Mouse (Mus musculus) intestine, embryonic 15.5 days (tissue): Measurements from ENCODE around the gene Gm20388. TPM values are rescaled to one million over a fixed set of nuclear protein-coding genes. Genes with fewer than 3 reads are reported as not detected.

Experiments used
- ATAC-seq: fragments of 200-750 bp; cut with Nextera tagmentation; 2 replicates; pipeline ENCODE4 v1.8.0; 2017; ENCODE audit warnings: moderate TSS enrichment, moderate library complexity
- H3K27ac ChIP-seq: fragments of 300-500 bp; sonication (generic); 2 replicates; pipeline ENCODE4 v1.5.1; 2015; ENCODE audit warnings: mild to moderate bottlenecking, inconsistent platforms
- H3K27me3 ChIP-seq: fragments of 300-500 bp; sonication (generic); replicated peaks from 2 replicates; pipeline ENCODE4 v1.6.1; 2015; ENCODE audit warnings: inconsistent platforms
- H3K36me3 ChIP-seq: fragments of 300-500 bp; sonication (generic); 2 replicates; pipeline ENCODE4 v1.6.1; 2015; ENCODE audit warnings: inconsistent platforms
- H3K4me1 ChIP-seq: fragments of 300-500 bp; sonication (generic); replicated peaks from 2 replicates; pipeline ENCODE4 v1.6.1; 2015; ENCODE audit warnings: inconsistent platforms
- H3K4me2 ChIP-seq: fragments of 300-500 bp; sonication (generic); replicated peaks from 2 replicates; pipeline ENCODE4 v1.6.1; 2015; ENCODE audit warnings: mild to moderate bottlenecking, inconsistent platforms
- H3K4me3 ChIP-seq: fragments of 300-500 bp; sonication (generic); replicated peaks from 2 replicates; pipeline ENCODE4 v1.5.1; 2015; ENCODE audit warnings: inconsistent platforms
- H3K9ac ChIP-seq: fragments of 300-500 bp; sonication (generic); 2 replicates; pipeline ENCODE4 v1.6.1; 2015; ENCODE audit warnings: inconsistent platforms
- H3K9me3 ChIP-seq: fragments of 300-500 bp; sonication (generic); 2 replicates; pipeline ENCODE4 v1.6.1; 2016; ENCODE audit warnings: inconsistent platforms
- WGBS: fragments of 180-500 bp; shearing (Covaris S2); methylation state at CpG from one replicate; pipeline ENCODE4 v1.1.7; 2015; 5-methylcytosine and 5-hydroxymethylcytosine counted together
- polyA plus RNA-seq: library from polyadenylated mRNA; unstranded; fragments of >200 nt; fragmentation: Nextera tagmentation; extraction: Ambion mirVana; gene quantifications from 2 replicates; pipeline ENCODE4 v1.2.1, GENCODE M21; 2015

Gm20388 gene
- polyA plus RNA-seq, 1 experiment from 2014 or later, result not detected

GRCm38 (mm10) chr8:120243916-120244451, 333.3 kb downstream of the Gm20388 start:
- WGBS, result 81% methylated on average over 5 of the region's 5 CpGs
- H3K27ac ChIP-seq, result no peak overlapping the region
- ATAC-seq, result no peak

GRCm38 (mm10) chr8:120244553-120244952, 333.9 kb downstream of the Gm20388 start:
- Histone ChIP-seq H3K36me3 (no peaks in the 10 kb centered on the region), H3K27me3 (no peaks in the 10 kb centered on the region), H3K9ac (no peak overlapping the region), H3K9me3 (no peaks in the 10 kb centered on the region), H3K4me3 (no peak overlapping the region), H3K27ac (no peak overlapping the region), H3K4me2 (no peak overlapping the region), H3K4me1 (peaks cover 3% of the 10 kb centered on the region)
- ATAC-seq, result no peak
- 89% methylated on average over 10 of the region's 10 CpGs for WGBS

More at GRCm38 (mm10) chr8:120243916-120244451, 333.3 kb downstream of the Gm20388 start:
- no peak overlapping the region for H3K4me3 ChIP-seq
- H3K9ac ChIP-seq, result no peak overlapping the region
- no peaks in the 10 kb centered on the region for H3K4me1 ChIP-seq
- H3K9me3 ChIP-seq, result no peaks in the 10 kb centered on the region
- H3K27me3 ChIP-seq, result no peaks in the 10 kb centered on the region
- H3K36me3 ChIP-seq, result no peaks in the 10 kb centered on the region
- no peak overlapping the region for H3K4me2 ChIP-seq

GRCm38 (mm10) chr8:120247618-120248017, 337.0 kb downstream of the Gm20388 start:
- H3K9me3 ChIP-seq, result no peaks in the 10 kb centered on the region
- no peak overlapping the region for H3K9ac ChIP-seq
- no peak overlapping the region for H3K4me2 ChIP-seq
- ATAC-seq, result no peak
- H3K4me3 ChIP-seq, result no peak overlapping the region
- no peak overlapping the region for H3K27ac ChIP-seq
- H3K4me1 ChIP-seq, result peaks cover 27% of the 10 kb centered on the region
- 63% methylated on average over 5 of the region's 5 CpGs for WGBS
- H3K27me3 ChIP-seq, result no peaks in the 10 kb centered on the region
- no peaks in the 10 kb centered on the region for H3K36me3 ChIP-seq

DNA sequence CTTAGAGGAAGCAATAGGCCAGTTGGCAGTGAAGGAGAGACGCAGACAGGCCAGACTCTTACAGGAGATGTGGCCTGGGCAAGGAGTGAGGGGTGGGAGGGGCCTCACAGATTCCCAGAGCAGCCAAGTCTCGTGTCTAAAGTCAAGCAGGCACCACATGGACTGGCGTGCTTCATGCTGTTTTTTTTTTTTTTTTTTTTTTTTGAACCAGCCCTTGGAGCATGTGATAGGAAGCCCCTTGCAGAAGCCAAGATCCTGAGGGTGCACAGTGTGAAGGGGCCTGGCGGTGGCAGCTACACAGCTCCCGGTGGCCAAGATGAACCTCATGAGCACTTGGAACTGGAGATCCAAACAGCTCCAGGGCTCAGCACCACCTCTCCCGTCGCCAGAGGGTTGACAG, 337.4 kb downstream of the Gm20388 start:
- Histone ChIP-seq H3K27me3 (no peaks in the 10 kb centered on the region), H3K4me3 (no peak overlapping the region), H3K9me3 (no peaks in the 10 kb centered on the region), H3K4me2 (no peak overlapping the region), H3K9ac (no peak overlapping the region), H3K36me3 (no peaks in the 10 kb centered on the region), H3K27ac (no peak overlapping the region), H3K4me1 (peaks cover 27% of the 10 kb centered on the region)
- ATAC-seq, result no peak
- 80% methylated on average over 7 of the region's 7 CpGs for WGBS

GRCm38 (mm10) chr8:120248451-120248850, 337.8 kb downstream of the Gm20388 start:
- H3K27me3 ChIP-seq, result no peaks in the 10 kb centered on the region
- 86% methylated on average over 4 of the region's 4 CpGs for WGBS
- ATAC-seq, result no peak
- no peak overlapping the region for H3K4me3 ChIP-seq
- no peak overlapping the region for H3K9ac ChIP-seq
- no peak overlapping the region for H3K4me2 ChIP-seq
- no peaks in the 10 kb centered on the region for H3K9me3 ChIP-seq
- peaks cover 27% of the 10 kb centered on the region for H3K4me1 ChIP-seq
- H3K36me3 ChIP-seq, result no peaks in the 10 kb centered on the region
- H3K27ac ChIP-seq, result no peak overlapping the region

DNA sequence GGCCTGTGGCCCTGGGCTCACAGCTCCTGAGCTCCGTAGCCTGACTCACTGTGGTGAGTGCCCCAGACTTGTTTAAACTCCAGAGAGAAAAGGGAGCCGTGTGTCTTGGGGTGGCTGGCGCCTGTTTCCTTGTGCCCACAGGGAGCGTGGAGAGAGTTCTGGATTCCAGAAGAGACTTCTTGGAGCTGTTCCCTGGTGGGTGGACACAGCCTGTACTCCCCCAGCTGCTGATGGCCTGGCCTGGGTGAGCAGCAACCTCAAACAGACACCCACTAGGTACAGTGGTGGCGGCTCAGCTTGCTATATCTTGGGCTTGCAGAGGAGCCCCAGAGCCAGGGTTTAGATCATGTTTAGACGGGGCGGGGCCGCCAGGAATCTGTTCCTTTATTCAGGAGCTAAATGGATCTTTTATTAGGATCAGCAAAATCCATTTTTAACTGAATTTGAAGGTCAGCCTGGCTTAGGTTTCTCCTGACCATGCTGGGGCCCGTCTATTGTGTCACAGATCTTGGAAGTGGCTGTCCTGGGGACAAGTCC, 339.2 kb downstream of the Gm20388 start:
- 60% methylated on average over 9 of the region's 9 CpGs for WGBS
- Histone ChIP-seq H3K27ac (peak overlapping the region; percentile 60), H3K9me3 (no peaks in the 10 kb centered on the region), H3K9ac (0 out of 2 replicates have a peak overlapping the region, but pooled peaks have one; percentile 8), H3K4me3 (no peak overlapping the region), H3K4me1 (peaks cover 33% of the 10 kb centered on the region), H3K36me3 (no peaks in the 10 kb centered on the region), H3K27me3 (no peaks in the 10 kb centered on the region), H3K4me2 (no peak overlapping the region)
- ATAC-seq, result no peak

GRCm38 (mm10) chr8:120250750-120251410, 340.2 kb downstream of the Gm20388 start:
- H3K36me3 ChIP-seq, result no peaks in the 10 kb centered on the region
- peak overlapping the region; percentile 54; the same call in 1 of the 2 replicates for H3K27ac ChIP-seq
- 75% methylated on average over 16 of the region's 16 CpGs for WGBS
- no peak overlapping the region for H3K4me2 ChIP-seq
- no peaks in the 10 kb centered on the region for H3K27me3 ChIP-seq
- H3K4me3 ChIP-seq, result no peak overlapping the region
- ATAC-seq, result no peak
- peaks cover 41% of the 10 kb centered on the region for H3K4me1 ChIP-seq
- no peak overlapping the region for H3K9ac ChIP-seq
- no peaks in the 10 kb centered on the region for H3K9me3 ChIP-seq

GRCm38 (mm10) chr8:120251411-120252035, 340.9 kb downstream of the Gm20388 start:
- no peak for ATAC-seq
- Histone ChIP-seq H3K36me3 (no peaks in the 10 kb centered on the region), H3K9me3 (no peaks in the 10 kb centered on the region), H3K27me3 (no peaks in the 10 kb centered on the region), H3K4me3 (no peak overlapping the region), H3K4me2 (no peak overlapping the region), H3K9ac (no peak overlapping the region), H3K4me1 (peaks cover 47% of the 10 kb centered on the region), H3K27ac (peak overlapping the region; percentile 54)
- WGBS, result 50% methylated on average over 9 of the region's 9 CpGs

GRCm38 (mm10) chr8:120253626-120254025, 343.0 kb downstream of the Gm20388 start:
- Histone ChIP-seq H3K27me3 (no peaks in the 10 kb centered on the region), H3K4me1 (peaks cover 61% of the 10 kb centered on the region), H3K36me3 (no peaks in the 10 kb centered on the region), H3K4me2 (no peak overlapping the region), H3K4me3 (no peak overlapping the region), H3K9me3 (no peaks in the 10 kb centered on the region), H3K9ac (no peak overlapping the region), H3K27ac (no peak overlapping the region)
- 76% methylated on average over 8 of the region's 8 CpGs for WGBS
- no peak for ATAC-seq

DNA sequence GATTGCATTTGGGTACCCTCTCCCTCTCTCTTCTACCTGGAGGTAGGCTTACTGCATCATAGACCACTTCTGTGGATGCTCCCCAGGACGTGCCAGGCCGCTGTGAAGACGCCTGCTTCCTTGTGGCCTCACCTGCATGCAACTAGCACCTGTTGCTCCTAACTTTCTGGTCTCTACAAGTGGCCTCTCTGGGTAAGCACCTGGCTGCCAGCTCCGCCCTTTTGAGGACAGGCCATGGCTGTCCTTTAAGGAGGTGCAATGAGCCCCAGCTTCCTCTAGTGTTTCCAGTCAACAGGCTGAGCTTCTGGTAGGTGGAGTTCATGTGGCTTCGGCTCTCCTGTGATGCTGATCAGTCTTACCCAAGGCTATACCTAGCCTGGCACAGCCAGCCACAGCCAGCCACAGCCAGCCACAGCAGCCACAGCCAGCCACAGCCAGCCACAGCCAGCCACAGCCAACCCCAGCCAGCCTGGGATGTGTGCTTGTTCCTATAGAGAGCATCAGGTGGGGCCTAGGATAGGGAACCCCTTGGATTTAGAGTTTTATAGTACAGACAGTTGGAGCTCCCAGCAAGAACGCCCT, 344.9 kb downstream of the Gm20388 start:
- 0 out of 2 replicates have a peak overlapping the region, but pooled peaks have one; percentile 3 for H3K27ac ChIP-seq
- WGBS, result 75% methylated on average over 6 of the region's 6 CpGs
- no peaks in the 10 kb centered on the region for H3K9me3 ChIP-seq
- peaks cover 55% of the 10 kb centered on the region for H3K4me1 ChIP-seq
- ATAC-seq, result 0 out of 2 replicates have a peak, but pooled peaks have one; percentile 20
- no peaks in the 10 kb centered on the region for H3K36me3 ChIP-seq
- no peak overlapping the region for H3K9ac ChIP-seq
- H3K27me3 ChIP-seq, result no peaks in the 10 kb centered on the region
- H3K4me3 ChIP-seq, result no peak overlapping the region
- H3K4me2 ChIP-seq, result no peak overlapping the region

DNA sequence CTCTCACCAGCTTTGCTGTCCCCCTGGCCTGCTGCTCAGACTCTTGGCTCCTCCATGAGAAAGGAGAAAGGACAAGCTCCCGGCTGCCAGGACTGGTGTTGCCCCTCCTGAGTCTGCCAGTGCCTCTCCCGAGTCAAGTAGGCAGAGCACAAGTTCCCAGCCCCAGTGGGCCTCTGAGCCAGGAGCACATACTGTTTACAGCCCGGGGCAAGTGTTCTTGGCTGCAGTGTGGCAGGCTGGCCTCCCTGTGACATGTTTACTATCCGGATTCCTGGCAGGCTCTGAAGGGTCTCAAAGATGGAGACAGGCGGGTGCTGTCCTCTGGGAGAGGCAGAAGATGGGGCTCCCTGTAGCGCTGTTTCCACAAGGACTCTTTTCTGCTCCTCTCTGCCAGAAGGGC, 346.3 kb downstream of the Gm20388 start:
- Histone ChIP-seq H3K36me3 (no peaks in the 10 kb centered on the region), H3K27ac (peak overlapping the region; percentile 45), H3K4me3 (no peak overlapping the region), H3K27me3 (no peaks in the 10 kb centered on the region), H3K9ac (no peak overlapping the region), H3K4me1 (peaks cover 55% of the 10 kb centered on the region), H3K9me3 (no peaks in the 10 kb centered on the region), H3K4me2 (no peak overlapping the region)
- 36% methylated on average over 6 of the region's 6 CpGs for WGBS
- no peak for ATAC-seq

- H3K27ac ChIP-seq, result no peak overlapping the region
- H3K27me3 ChIP-seq, result no peaks in the 10 kb centered on the region
- H3K4me1 ChIP-seq, result peaks cover 65% of the 10 kb centered on the region
- ATAC-seq, result no peak
- H3K36me3 ChIP-seq, result no peaks in the 10 kb centered on the region
- H3K4me3 ChIP-seq, result no peak overlapping the region
- H3K9me3 ChIP-seq, result no peaks in the 10 kb centered on the region
- no peak overlapping the region for H3K4me2 ChIP-seq
- WGBS, result 91% methylated on average over 13 of the region's 13 CpGs
- H3K9ac ChIP-seq, result no peak overlapping the region
Observed at GRCm38 (mm10) chr8:120259206-120259605, 348.6 kb downstream of the Gm20388 start.
